Mouse (Mus musculus): ENCODE data around the gene Alb. TPM values are rescaled to one million over a fixed set of nuclear protein-coding genes. Genes with fewer than 3 reads are reported as not detected.
A peak's percentile ranks its signal among the peaks of the same experiment; 100 is the strongest.

The Alb gene
- polyA plus RNA-seq, 1 experiment from 2014 or later, result 0.81 TPM

DNA sequence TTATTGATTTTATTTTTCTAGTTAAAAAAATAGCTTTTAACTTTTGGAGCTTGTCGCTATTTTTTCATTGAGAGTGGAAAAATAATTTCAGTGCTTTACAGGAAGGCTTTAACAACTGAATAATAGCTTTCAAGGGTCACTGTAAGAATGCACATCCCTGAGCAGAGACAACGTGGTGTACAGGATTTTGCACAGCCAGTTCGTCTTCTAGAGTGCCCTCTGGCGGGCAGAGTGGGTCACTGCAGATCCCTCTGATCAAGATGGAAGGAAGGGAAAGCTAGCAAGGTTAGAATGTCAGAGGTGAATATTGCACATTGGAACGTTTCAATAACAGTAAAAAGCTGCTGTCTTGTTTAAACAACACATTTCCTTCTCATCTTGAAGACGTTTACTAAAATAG is 40.0 kb downstream of the Alb start:
- ATAC-seq (ENCODE audit: low FRiP score, low read depth), result peak; percentile 78; the same call in 1 of the 2 replicates
- Histone ChIP-seq H3K27ac (no peak overlapping the region), H3K4me1 (no peaks in the 10 kb centered on the region), H3K36me3 (no peaks in the 10 kb centered on the region), H3K4me3 (no peak overlapping the region), H3K9ac (no peak overlapping the region), H3K4me2 (replicated peaks) (no peak overlapping the region), H3K27me3 (replicated peaks) (no peaks in the 10 kb centered on the region), H3K9me3 (no peaks in the 10 kb centered on the region)
- 7% methylated on average over 6 of the region's 6 CpGs for WGBS

DNA sequence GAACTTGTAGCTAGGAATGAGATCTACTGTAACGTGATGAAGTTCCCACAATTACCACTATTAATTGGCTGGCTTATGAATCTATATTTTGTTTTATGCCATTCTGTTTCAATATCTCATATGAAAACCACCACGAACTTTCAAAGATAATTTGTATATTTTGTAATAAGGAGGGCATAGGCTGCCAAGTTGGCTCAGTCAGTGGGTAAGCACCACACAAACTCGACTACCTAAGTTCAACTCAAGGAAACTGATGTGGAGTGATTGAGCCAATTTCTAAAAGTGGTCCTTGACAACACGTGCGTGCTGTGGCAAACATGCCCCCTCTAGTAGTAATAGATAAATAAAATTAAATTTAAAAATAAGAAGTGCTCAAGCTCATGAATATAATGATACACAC is 41.1 kb downstream of the Alb start:
- Histone ChIP-seq H3K4me3 (no peak overlapping the region), H3K4me2 (replicated peaks) (no peak overlapping the region), H3K27me3 (replicated peaks) (no peaks in the 10 kb centered on the region), H3K9ac (no peak overlapping the region), H3K9me3 (no peaks in the 10 kb centered on the region), H3K4me1 (no peaks in the 10 kb centered on the region), H3K36me3 (no peaks in the 10 kb centered on the region), H3K27ac (no peak overlapping the region)
- WGBS, result 89% methylated on average over 5 of the region's 5 CpGs
- ATAC-seq (ENCODE audit: low FRiP score, low read depth), result no peak

- Histone ChIP-seq H3K4me2 (replicated peaks) (no peak overlapping the region), H3K9me3 (no peaks in the 10 kb centered on the region), H3K27ac (no peak overlapping the region), H3K4me3 (no peak overlapping the region), H3K36me3 (no peaks in the 10 kb centered on the region), H3K9ac (no peak overlapping the region), H3K4me1 (no peaks in the 10 kb centered on the region), H3K27me3 (replicated peaks) (no peaks in the 10 kb centered on the region)
- ATAC-seq (ENCODE audit: low FRiP score, low read depth), result no peak
- WGBS, result 85% methylated on average over 11 of the region's 11 CpGs
These were observed 44.0 kb downstream of the Alb start for GRCm38 (mm10) chr5:90504742-90505141.

DNA sequence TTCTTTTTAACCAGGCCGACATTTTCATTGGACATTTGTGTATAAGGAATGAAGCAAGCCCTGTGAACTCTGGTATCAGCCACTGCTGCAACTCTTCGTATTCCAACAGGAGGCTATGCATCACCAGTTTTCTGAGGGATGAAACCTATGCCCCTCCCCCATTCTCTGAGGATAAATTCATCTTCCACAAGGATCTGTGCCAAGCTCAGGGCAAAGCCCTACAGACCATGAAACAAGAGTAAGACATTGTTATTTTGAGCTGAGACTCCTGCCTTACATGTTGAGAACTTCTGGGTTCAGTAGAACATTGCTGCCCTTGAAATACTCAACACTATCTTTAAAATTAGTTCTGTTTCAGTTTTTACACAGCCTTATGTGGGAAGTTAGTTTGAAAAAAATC is 45.8 kb downstream of the Alb start:
- no peak for ATAC-seq (ENCODE audit: low FRiP score, low read depth)
- Histone ChIP-seq H3K9ac (no peak overlapping the region), H3K4me2 (replicated peaks) (no peak overlapping the region), H3K4me3 (no peak overlapping the region), H3K9me3 (no peaks in the 10 kb centered on the region), H3K27ac (no peak overlapping the region), H3K27me3 (replicated peaks) (no peaks in the 10 kb centered on the region), H3K36me3 (no peaks in the 10 kb centered on the region), H3K4me1 (no peaks in the 10 kb centered on the region)
- WGBS, result 85% methylated on average over 2 of the region's 2 CpGs

GRCm38 (mm10) chr5:90507411-90507949 is 46.8 kb downstream of the Alb start:
- no peak for ATAC-seq (ENCODE audit: low FRiP score, low read depth)
- Histone ChIP-seq H3K9me3 (no peaks in the 10 kb centered on the region), H3K27ac (no peak overlapping the region), H3K36me3 (no peaks in the 10 kb centered on the region), H3K4me2 (replicated peaks) (no peak overlapping the region), H3K9ac (no peak overlapping the region), H3K4me3 (no peak overlapping the region), H3K4me1 (no peaks in the 10 kb centered on the region), H3K27me3 (replicated peaks) (no peaks in the 10 kb centered on the region)
- 57% methylated on average over 13 of the region's 13 CpGs for WGBS

DNA sequence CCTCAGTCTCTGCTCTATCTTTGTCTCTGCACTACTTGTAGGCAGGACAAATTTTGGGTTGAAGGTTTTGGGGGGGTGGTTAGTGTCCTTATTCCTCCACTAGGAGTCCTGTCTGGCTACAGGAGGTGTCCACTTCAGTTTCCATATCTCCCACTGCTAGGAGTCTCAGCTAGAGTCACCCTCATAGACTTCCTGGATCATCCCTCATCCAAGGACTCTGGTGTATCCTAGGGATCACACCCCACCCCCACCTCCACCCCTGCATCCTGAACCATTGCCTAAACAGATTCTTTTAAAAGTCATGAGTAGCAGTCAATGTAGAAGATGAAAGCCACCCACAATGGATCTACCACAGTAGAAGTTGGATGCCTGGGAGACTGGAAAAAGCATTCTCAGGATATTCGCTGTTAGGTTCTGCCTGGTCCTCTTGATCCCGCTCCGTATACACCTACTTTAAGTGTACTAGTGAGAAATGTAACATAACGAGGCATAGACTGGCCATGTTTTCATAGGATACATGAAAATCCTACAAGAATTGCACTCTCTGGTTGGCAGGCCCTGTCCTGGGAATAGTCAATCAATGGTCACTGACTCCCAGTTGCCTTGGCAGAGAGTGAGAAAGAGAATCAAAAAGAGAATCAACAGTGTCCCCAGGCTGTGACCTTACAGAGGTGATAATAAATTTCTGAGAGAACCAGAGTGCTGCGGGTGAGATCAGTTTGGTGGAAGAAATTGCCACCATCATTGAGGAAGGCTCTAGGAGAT is 49.3 kb downstream of the Alb start:
- Histone ChIP-seq H3K36me3 (no peaks in the 10 kb centered on the region), H3K27ac (no peak overlapping the region), H3K9ac (no peak overlapping the region), H3K4me1 (no peaks in the 10 kb centered on the region), H3K27me3 (replicated peaks) (no peaks in the 10 kb centered on the region), H3K4me2 (replicated peaks) (no peak overlapping the region), H3K4me3 (no peak overlapping the region), H3K9me3 (no peaks in the 10 kb centered on the region)
- no peak for ATAC-seq (ENCODE audit: low FRiP score, low read depth)
- 89% methylated on average over 5 of the region's 5 CpGs for WGBS

DNA sequence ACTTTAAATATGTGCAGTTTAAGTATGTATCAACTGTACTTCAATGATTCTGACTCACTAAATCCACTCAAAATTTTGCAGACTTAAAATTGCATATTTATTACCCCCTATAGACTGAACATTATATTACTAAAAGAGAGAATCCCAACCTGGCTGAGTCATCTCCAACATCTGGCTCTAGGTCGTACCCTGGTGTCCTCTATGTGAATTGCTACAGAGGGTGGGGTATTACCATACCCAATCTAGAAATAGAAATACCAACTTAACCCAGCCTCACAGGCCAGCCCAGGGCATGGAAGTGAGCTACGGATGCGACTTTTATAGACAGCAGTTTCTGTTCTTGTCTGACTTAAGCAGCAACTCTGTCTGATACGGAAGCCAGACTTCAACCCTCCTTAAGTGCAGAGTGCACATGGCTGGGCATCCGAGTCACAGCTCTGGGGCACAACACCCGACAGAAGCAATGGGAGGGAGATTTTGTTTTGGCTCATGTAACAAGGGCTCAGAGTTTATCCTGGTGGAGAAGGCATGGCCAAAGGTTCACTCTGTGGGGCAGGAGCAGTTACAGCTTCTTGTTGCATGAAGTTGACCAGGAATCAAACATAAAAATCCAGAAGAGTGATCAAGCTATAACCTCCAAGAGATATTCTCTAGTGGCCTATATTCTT is 51.7 kb downstream of the Alb start:
- Histone ChIP-seq H3K4me3 (no peak overlapping the region), H3K36me3 (no peaks in the 10 kb centered on the region), H3K9me3 (no peaks in the 10 kb centered on the region), H3K27ac (no peak overlapping the region), H3K9ac (no peak overlapping the region), H3K4me1 (no peaks in the 10 kb centered on the region), H3K4me2 (replicated peaks) (no peak overlapping the region), H3K27me3 (replicated peaks) (no peaks in the 10 kb centered on the region)
- no peak for ATAC-seq (ENCODE audit: low FRiP score, low read depth)
- WGBS, result 84% methylated on average over 6 of the region's 6 CpGs

- no peaks in the 10 kb centered on the region for H3K9me3 ChIP-seq
- H3K27me3 ChIP-seq (replicated peaks), result no peaks in the 10 kb centered on the region
- H3K27ac ChIP-seq, result no peak overlapping the region
- H3K4me2 ChIP-seq (replicated peaks), result no peak overlapping the region
- ATAC-seq (ENCODE audit: low FRiP score, low read depth), result no peak
- 91% methylated on average over 6 of the region's 6 CpGs for WGBS
- no peak overlapping the region for H3K9ac ChIP-seq
- no peak overlapping the region for H3K4me3 ChIP-seq
- no peaks in the 10 kb centered on the region for H3K4me1 ChIP-seq
- no peaks in the 10 kb centered on the region for H3K36me3 ChIP-seq
These were observed 54.9 kb downstream of the Alb start for GRCm38 (mm10) chr5:90515561-90515960.

- no peak for ATAC-seq (ENCODE audit: low FRiP score, low read depth)
- Histone ChIP-seq H3K36me3 (no peaks in the 10 kb centered on the region), H3K4me2 (replicated peaks) (no peak within 1 kb of the TSS), H3K9ac (no peak within 1 kb of the TSS), H3K4me3 (no peak within 1 kb of the TSS), H3K27me3 (replicated peaks) (no peaks in the 10 kb centered on the region), H3K27ac (no peak within 1 kb of the TSS), H3K4me1 (no peaks in the 10 kb centered on the region), H3K9me3 (no peaks in the 10 kb centered on the region)
- 88% methylated on average over 6 of the region's 6 CpGs for WGBS
These were observed 57.8 kb downstream of the Alb start, which contains the start of gene Afm for GRCm38 (mm10) chr5:90518356-90519100. Gene Afm (plus strand): TSS chr5:90518932.

Other genes with a start within 250 kb of the Alb start
- 25.5 and 27.4 TPM in 2 replicates for gene Cox18, start 236.9 kb upstream of the Alb start, polyA plus RNA-seq (2016; fragmentation: Nextera tagmentation; extraction: Ambion mirVana)
- 29.7 and 30.5 TPM in 2 replicates for gene Ankrd17, start 94.3 kb upstream of the Alb start, polyA plus RNA-seq (2016; fragmentation: Nextera tagmentation; extraction: Ambion mirVana)
- gene Gm9958, start 93.7 kb upstream of the Alb start, polyA plus RNA-seq (2016; fragmentation: Nextera tagmentation; extraction: Ambion mirVana), result 6.4 and 6.5 TPM in 2 replicates
- gene Afp, start 29.8 kb downstream of the Alb start, polyA plus RNA-seq (2016; fragmentation: Nextera tagmentation; extraction: Ambion mirVana), result 2.6 and 5.0 TPM in 2 replicates
- not detected in 2 replicates for gene Afm, start 58.0 kb downstream of the Alb start, polyA plus RNA-seq (2016; fragmentation: Nextera tagmentation; extraction: Ambion mirVana)
- gene 5830473C10Rik, start 100.2 kb downstream of the Alb start, polyA plus RNA-seq (2016; fragmentation: Nextera tagmentation; extraction: Ambion mirVana), result not detected in 2 replicates
- gene Rassf6, start 179.8 kb downstream of the Alb start, polyA plus RNA-seq (2016; fragmentation: Nextera tagmentation; extraction: Ambion mirVana), result 0.27 TPM in 2 replicates

Data from neural tube, embryonic 12.5 days (tissue).